Mouse (Mus musculus) hindbrain, embryonic 12.5 days (tissue): Measurements from ENCODE around the gene Entpd1. TPM values are rescaled to one million over a fixed set of nuclear protein-coding genes. Genes with fewer than 3 reads are reported as not detected.

Source experiments
- polyA plus RNA-seq: library from polyadenylated mRNA; unstranded; fragments of >200 nt; fragmentation: Nextera tagmentation; extraction: Ambion mirVana; gene quantifications from 2 replicates; pipeline ENCODE4 v1.2.1, GENCODE M21; 2016

Gene Entpd1
- polyA plus RNA-seq, 1 experiment from 2014 or later, result 10.4 TPM

Other genes starting within 250 kb of the Entpd1 start
- gene Sorbs1, start 98.6 kb upstream of the Entpd1 start, polyA plus RNA-seq, result 101 and 106 TPM in 2 replicates
- gene Aldh18a1, start 23.9 kb upstream of the Entpd1 start, polyA plus RNA-seq, result 80.2 and 82.3 TPM in 2 replicates
- gene Tctn3, start 133 bp upstream of the Entpd1 start, polyA plus RNA-seq, result 12.5 and 16.0 TPM in 2 replicates
- gene Cc2d2b, start 136.4 kb downstream of the Entpd1 start, polyA plus RNA-seq, result 0.25 TPM in 1 of 2 replicates, not detected in the other
- 27.8 and 29.3 TPM in 2 replicates for gene Ccnj, start 218.9 kb downstream of the Entpd1 start, polyA plus RNA-seq